ENCODE assay signal across 12 mouse cellular contexts in genomic region chr19:38504597-38504996, GRCm38 (mm10). TPM values are rescaled to one million over a fixed set of nuclear protein-coding genes. Genes with fewer than 3 reads are reported as not detected.
DNase-seq lines count a peak whose midpoint lies in the region; ATAC-seq and TF ChIP-seq lines count a peak whose summit lies in the region.
"Had no signal": no experiment of that assay in that cellular context is flagged by ENCODE, and none has a peak within 500 bp of the region (broad histone marks: within the 10 kb centered on the region; RNA-seq: fewer than 3 reads in every experiment).

No protein-coding gene starts in this region.

- 0 out of 2 replicates have a peak, but pooled peaks have one; percentile 22 for TF ChIP-seq EP300 in heart, adult 2 months (IDR thresholded peaks at IDR 0.05; ENCODE audit: insufficient read depth, low read depth, low read length)

- no peak overlapping the region for H3K4me3 ChIP-seq in heart, adult 2 months
- H3K4me3 ChIP-seq in heart, embryonic 10.5 days = no peak overlapping the region
- H3K4me3 ChIP-seq in kidney, embryonic 15.5 days (replicated peaks) = no peak overlapping the region
- H3K4me3 ChIP-seq in embryonic facial prominence, embryonic 10.5 days = no peak overlapping the region
- H3K4me3 ChIP-seq: hindbrain, embryonic 15.5 days had no signal

- TF ChIP-seq POLR2A in heart, adult 2 months (IDR thresholded peaks at IDR 0.05; ENCODE audit: insufficient read depth, low read depth, low read length) = no peak

- no peak for TF ChIP-seq CTCF in heart, adult 2 months (IDR thresholded peaks at IDR 0.05)

- intact Hi-C loops in heart, adult 2 months (cut with DNase I) = no loop called here

- H3K36me3 ChIP-seq in heart, adult 2 months (ENCODE audit: control insufficient read depth, insufficient read depth, low read length) = no peaks in the 10 kb centered on the region
- no peaks in the 10 kb centered on the region for H3K36me3 ChIP-seq in heart, embryonic 10.5 days
- no peaks in the 10 kb centered on the region for H3K36me3 ChIP-seq in kidney, embryonic 15.5 days
- H3K36me3 ChIP-seq in embryonic facial prominence, embryonic 10.5 days (replicated peaks) = no peaks in the 10 kb centered on the region
- H3K36me3 ChIP-seq: hindbrain, embryonic 15.5 days had no signal

- no peak overlapping the region for H3K27ac ChIP-seq in heart, adult 2 months
- 0 out of 2 replicates have a peak overlapping the region, but pooled peaks have one; percentile 2 for H3K27ac ChIP-seq in heart, embryonic 10.5 days
- H3K27ac ChIP-seq in kidney, embryonic 15.5 days = 0 out of 2 replicates have a peak overlapping the region, but pooled peaks have one; percentile 13
- H3K27ac ChIP-seq in embryonic facial prominence, embryonic 10.5 days (replicated peaks) = no peak overlapping the region
- H3K27ac ChIP-seq: hindbrain, embryonic 15.5 days had no signal

- H3K4me2 ChIP-seq in kidney, embryonic 15.5 days = no peak overlapping the region
- H3K4me2 ChIP-seq: hindbrain, embryonic 15.5 days had no signal

- ATAC-seq in kidney, embryonic 15.5 days (replicated peaks; ENCODE audit: low FRiP score) = no peak

- H3K9me3 ChIP-seq in heart, embryonic 10.5 days = no peaks in the 10 kb centered on the region
- H3K9me3 ChIP-seq in kidney, embryonic 15.5 days (replicated peaks) = no peaks in the 10 kb centered on the region
- no peaks in the 10 kb centered on the region for H3K9me3 ChIP-seq in embryonic facial prominence, embryonic 10.5 days
- H3K9me3 ChIP-seq: hindbrain, embryonic 15.5 days had no signal

- H3K9ac ChIP-seq in heart, adult 2 months (ENCODE audit: low read depth, low read length) = no peak overlapping the region
- H3K9ac ChIP-seq in kidney, embryonic 15.5 days = no peak overlapping the region
- H3K9ac ChIP-seq: hindbrain, embryonic 15.5 days had no signal

- H3K79me2 ChIP-seq in heart, adult 2 months (replicated peaks; ENCODE audit: control insufficient read depth, insufficient read depth, low read length) = no peaks in the 10 kb centered on the region

- H3K27me3 ChIP-seq in heart, adult 2 months (ENCODE audit: control insufficient read depth, insufficient read depth, low read length) = no peaks in the 10 kb centered on the region
- no peaks in the 10 kb centered on the region for H3K27me3 ChIP-seq in heart, embryonic 10.5 days (ENCODE audit: insufficient read depth, poor library complexity, severe bottlenecking)
- no peaks in the 10 kb centered on the region for H3K27me3 ChIP-seq in kidney, embryonic 15.5 days
- H3K27me3 ChIP-seq in embryonic facial prominence, embryonic 10.5 days (replicated peaks; ENCODE audit: low read depth, poor library complexity, severe bottlenecking) = no peaks in the 10 kb centered on the region
- H3K27me3 ChIP-seq: hindbrain, embryonic 15.5 days had no signal

- DNase-seq in heart, adult 2 months = peak; percentile 35 to 59
- DNase-seq in heart, postnatal 4 days = no peak
- no peak for DNase-seq in heart, embryonic 10.5 days (ENCODE audit: low spot score)
- peak; percentile 29 for DNase-seq in ovary, postnatal 36 days (ENCODE audit: low spot score)
- DNase-seq in embryonic facial prominence, embryonic 10.5 days (ENCODE audit: low spot score) = no peak
- no peak for DNase-seq in T-cell, adult 2 months (ENCODE audit: low spot score)
- no peak for DNase-seq in cerebellum, adult 8-10 months
- DNase-seq: layer of hippocampus, adult 9-11 months; midbrain, embryonic 14.5 days; thymus, postnatal 14 days had no signal

- H3K4me1 ChIP-seq in heart, adult 2 months (ENCODE audit: control insufficient read depth, insufficient read depth, low read length) = peaks cover 2% of the 10 kb centered on the region; the same call in 1 of the 2 replicates
- H3K4me1 ChIP-seq in heart, embryonic 10.5 days = peaks cover 6% of the 10 kb centered on the region; the same call in 1 of the 2 replicates
- H3K4me1 ChIP-seq in kidney, embryonic 15.5 days = peaks cover 4% of the 10 kb centered on the region; the same call in 1 of the 2 replicates
- H3K4me1 ChIP-seq in embryonic facial prominence, embryonic 10.5 days = peaks cover 17% of the 10 kb centered on the region
- H3K4me1 ChIP-seq: hindbrain, embryonic 15.5 days had no signal

- WGBS in heart, adult 2 months = 10% methylated on average over 3 of the region's 3 CpGs
- WGBS in heart, embryonic 10.5 days = 9% methylated on average over 3 of the region's 3 CpGs
- 22% methylated on average over 3 of the region's 3 CpGs for WGBS in kidney, embryonic 15.5 days
- WGBS in embryonic facial prominence, embryonic 10.5 days = 67% methylated on average over 3 of the region's 3 CpGs

RNA-seq across cellular contexts. Expression of gene Plce1, which starts 23.7 kb away (rescaled TPM):
- total RNA-seq in heart, adult 2 months (2021) = 10 to 100 TPM; 18.7 to 20.6 TPM
- polyA plus RNA-seq in heart, adult 2 months (2012; rRNA removed) = 5.9 and 10.0 TPM in 2 replicates
- total RNA-seq in heart, postnatal 4 days (2021) = 10 to 100 TPM; 44.9 to 45.1 TPM
- polyA plus RNA-seq in heart, embryonic 10.5 days (2016; fragmentation: Nextera tagmentation; extraction: Ambion mirVana) = 3.6 and 4.2 TPM in 2 replicates
- 3.6 and 3.9 TPM in 2 replicates for polyA plus RNA-seq in kidney, embryonic 15.5 days (2015; fragmentation: Nextera tagmentation; extraction: Ambion mirVana)
- 2.3 and 2.7 TPM in 2 replicates for polyA plus RNA-seq in embryonic facial prominence, embryonic 10.5 days (2016; fragmentation: Nextera tagmentation; extraction: Ambion mirVana)

Comparison
In these comparisons a context has a peak if more than half of its experiments do, and no peak if none do; other contexts are left out.
1. DNase-seq: peak in heart, adult 2 months (2 of 2) and ovary, postnatal 36 days (single experiment); none in heart, postnatal 4 days (single experiment), heart, embryonic 10.5 days (single experiment), embryonic facial prominence, embryonic 10.5 days (single experiment), T-cell, adult 2 months (single experiment) and cerebellum, adult 8-10 months (single experiment).
2. H3K27ac ChIP-seq: peak in heart, embryonic 10.5 days (single experiment) and kidney, embryonic 15.5 days (single experiment); none in heart, adult 2 months (single experiment) and embryonic facial prominence, embryonic 10.5 days (single experiment).